Mouse (Mus musculus) lung, adult 18-20 months (tissue): Measurements from ENCODE around the gene Nt5dc3.
A peak's percentile ranks its signal among the peaks of the same experiment; 100 is the strongest.

Source experiments
- DNase-seq, 2 experiments: peaks; one replicate each; pipeline ENCODE4 v3.0.0; 2022; ENCODE audit warnings: mixed read lengths in 2 of 2

Nt5dc3 gene

GRCm38 (mm10) chr10:86778398-86779116 lies at the start of gene Nt5dc3:
Gene Nt5dc3, plus strand, starts transcription at chr10:86779005.
- peak; percentile 98 to 99 for DNase-seq

GRCm38 (mm10) chr10:86730823-86731499 lies 47.8 kb upstream of the Nt5dc3 start:
- DNase-seq, result peak; percentile 76 to 84

DNA sequence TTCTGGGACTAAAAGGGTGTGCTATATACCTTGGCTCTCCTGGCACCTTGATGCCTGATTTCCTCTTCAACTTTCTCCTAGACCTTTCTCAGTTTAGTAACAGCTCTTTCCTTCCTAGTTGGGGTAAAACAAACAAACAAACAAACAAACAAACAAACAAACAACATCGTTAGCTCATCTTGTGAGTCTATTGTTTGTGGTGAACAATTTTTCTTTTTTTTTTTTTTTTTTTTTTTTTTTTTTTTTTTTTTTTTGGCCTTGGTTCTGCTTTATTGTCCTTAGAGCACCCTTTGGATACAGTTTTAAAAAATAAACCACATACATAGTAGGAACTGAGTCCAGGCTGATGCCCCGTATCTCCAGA lies 47.3 kb upstream of the Nt5dc3 start:
- DNase-seq, result no peak

- DNase-seq, result no peak
Observed at GRCm38 (mm10) chr10:86735036-86735435, 43.8 kb upstream of the Nt5dc3 start.

- DNase-seq, result no peak
Observed at GRCm38 (mm10) chr10:86742918-86743317, 35.9 kb upstream of the Nt5dc3 start.

GRCm38 (mm10) chr10:86744306-86744705 lies 34.5 kb upstream of the Nt5dc3 start:
- DNase-seq, result no peak

DNA sequence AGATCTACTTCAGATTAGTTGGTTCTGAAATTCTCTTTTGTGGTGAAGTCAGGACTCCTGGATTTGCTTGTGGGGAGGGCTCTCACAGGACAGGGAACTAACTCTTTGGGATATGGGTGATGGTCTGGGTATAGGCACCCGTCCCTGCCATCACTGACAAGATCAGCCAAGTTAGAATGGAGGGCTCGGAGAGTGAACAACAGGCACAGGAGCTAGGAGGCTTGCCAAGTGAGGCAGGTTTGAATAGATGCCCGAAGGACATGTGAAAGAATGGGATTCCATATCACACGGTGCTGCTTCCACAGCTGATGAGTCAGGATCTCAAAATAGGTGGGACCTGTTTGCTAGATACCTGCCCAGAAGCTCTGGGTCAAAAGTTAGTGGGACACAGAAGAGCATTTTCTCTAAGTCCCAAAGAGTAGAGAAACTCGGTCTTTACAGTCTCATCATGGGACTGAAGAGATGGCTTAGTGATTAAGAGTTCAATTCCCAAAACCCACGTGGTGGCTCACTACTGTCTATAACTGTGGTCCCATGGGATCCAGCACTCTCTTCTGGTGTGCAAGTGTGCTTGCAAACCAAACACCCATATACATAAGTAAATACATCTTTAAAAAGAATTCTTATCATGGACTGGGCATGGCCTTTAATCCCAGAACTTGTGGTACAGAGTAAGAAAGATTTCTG lies 22.8 kb upstream of the Nt5dc3 start:
- DNase-seq, result no peak

DNA sequence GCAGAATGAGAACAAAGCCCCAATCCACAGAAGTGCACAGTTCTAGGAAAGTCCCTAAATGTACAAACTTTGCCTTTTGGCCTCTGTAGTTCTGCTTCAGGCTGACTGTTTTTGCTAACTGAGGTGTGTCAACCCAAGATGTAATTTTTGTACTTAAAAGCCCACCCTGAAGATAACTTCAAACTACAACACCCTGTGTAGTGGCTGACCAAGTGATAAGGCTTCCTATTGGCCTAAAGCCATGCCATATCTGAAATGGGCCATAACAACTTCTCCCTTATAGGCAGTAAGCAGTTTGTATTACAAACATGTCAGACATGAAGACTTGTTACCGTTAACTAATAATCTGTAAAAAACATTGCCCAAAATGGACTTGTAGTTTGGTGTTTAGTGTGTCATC lies 21.1 kb upstream of the Nt5dc3 start:
- no peak for DNase-seq

- no peak for DNase-seq
Observed at GRCm38 (mm10) chr10:86758211-86758610, 20.6 kb upstream of the Nt5dc3 start.

GRCm38 (mm10) chr10:86761236-86761635 lies 17.6 kb upstream of the Nt5dc3 start:
- DNase-seq, result no peak

- no peak for DNase-seq
Observed at GRCm38 (mm10) chr10:86761722-86762383, 17.0 kb upstream of the Nt5dc3 start.

- DNase-seq, result no peak
Observed at GRCm38 (mm10) chr10:86762384-86762730, 16.4 kb upstream of the Nt5dc3 start.

GRCm38 (mm10) chr10:86763672-86764071 lies 15.1 kb upstream of the Nt5dc3 start, which contains the start of gene Gm49358:
Gene Gm49358, plus strand, starts transcription at chr10:86763972.
- no peak for DNase-seq

- no peak for DNase-seq
Observed at GRCm38 (mm10) chr10:86765344-86765966, 13.3 kb upstream of the Nt5dc3 start.

DNA sequence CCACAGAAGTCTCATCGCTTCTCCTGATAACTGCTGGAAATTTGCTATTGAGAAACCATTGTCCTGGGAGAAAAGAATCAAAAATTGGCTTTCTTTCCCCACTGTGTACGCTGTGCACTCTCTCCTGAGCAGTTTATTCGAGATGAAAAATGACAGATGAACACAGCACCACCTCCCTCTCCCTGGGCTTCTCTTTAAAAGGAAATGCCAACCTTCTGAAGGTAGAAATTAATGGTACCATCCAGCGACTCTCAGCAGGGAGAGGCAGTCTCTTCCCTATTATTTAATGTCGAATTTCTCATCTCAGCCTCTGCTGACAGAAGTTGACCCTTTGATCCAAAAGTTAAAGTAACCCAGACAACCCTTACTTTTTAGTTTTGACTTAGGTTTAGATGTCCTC lies 9.6 kb upstream of the Nt5dc3 start:
- no peak for DNase-seq

DNA sequence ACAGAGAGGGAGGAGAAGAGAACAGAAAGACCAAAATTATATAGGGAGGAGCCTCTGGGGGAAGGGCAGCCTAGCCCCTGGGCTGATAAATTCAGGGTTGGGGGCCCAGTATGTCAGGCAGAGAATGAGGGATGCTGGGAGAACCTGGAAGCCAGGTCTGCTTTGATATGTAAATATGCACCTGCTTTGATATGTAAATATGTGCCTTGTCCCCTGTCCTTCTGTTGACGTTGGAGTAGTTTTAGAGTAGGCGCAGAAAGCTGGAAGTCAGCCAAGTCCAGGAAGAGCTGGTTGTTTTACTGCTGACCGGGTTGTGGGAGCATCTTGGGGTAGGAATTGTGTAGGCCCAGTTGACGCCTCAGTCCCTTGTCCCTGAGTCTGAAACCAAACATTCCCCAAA lies 9.0 kb upstream of the Nt5dc3 start:
- DNase-seq, result no peak

DNA sequence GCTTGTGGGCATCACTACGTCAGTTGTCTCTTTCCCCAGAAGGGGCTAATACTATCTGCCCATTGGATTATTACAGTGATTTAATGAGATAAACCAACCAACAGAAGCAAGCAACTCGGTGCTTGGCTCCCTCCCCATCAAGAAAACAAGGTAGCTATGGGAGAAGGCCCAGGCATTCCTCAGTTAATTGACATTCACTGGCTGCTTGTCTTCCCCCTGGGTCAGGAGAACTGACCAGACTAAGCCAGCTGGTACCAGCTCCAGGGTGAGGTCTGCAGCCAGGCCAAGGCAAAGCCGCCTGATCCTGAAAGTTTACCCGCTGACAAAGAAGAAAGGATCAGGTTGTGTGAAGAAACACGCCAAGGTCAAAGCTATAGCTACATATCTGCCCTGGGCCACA lies 7.1 kb upstream of the Nt5dc3 start:
- no peak for DNase-seq

DNA sequence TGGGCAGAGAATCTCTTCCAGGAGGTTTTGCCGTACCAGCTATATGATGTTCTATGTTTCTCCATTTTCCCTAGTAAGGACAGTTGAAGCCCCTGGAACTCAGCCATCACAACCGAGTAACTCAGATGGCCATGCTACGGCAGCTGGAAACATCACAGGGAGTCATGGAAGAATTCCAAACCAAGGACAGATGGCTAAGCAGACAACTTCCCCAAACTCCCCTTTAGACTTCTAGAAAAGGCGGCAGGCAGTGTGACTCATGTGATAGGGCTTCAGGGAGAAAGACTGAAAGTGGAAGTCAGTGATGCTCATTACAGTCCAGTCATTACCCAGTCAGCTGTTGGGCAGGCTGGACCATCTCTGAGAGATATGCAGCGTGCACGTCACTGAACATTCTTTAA lies 6.6 kb upstream of the Nt5dc3 start:
- no peak for DNase-seq

DNA sequence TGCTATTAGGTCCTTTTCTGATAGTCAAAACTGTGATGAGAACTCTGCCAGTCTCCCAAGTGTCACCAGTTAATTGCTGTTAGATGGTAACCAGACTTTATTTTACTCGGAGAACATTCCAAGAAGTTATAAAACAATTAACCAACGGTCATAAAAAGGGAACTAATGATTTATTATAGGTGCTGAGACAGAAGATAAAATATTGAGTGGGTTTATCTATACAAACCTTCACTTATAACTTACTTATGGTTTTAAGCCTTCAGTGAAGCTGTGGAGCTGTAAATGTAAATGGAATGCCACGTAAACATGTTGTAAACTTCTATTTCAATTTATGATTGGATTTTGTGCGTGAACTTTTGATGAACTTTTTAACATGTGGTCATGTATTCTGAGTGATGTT lies 5.4 kb upstream of the Nt5dc3 start:
- DNase-seq, result no peak

- no peak for DNase-seq
Observed at GRCm38 (mm10) chr10:86776281-86776680, 2.5 kb upstream of the Nt5dc3 start.

- no peak for DNase-seq
Observed at GRCm38 (mm10) chr10:86777614-86778319, 1.0 kb upstream of the Nt5dc3 start.

- peak; percentile 35 to 38 for DNase-seq
Observed at GRCm38 (mm10) chr10:86779117-86779755, 431 bp downstream of the Nt5dc3 start.
